Mouse (Mus musculus): Measurements from ENCODE around the gene Gtf2ird2.

Gene Gtf2ird2

GRCm38 (mm10) chr5:134183162-134183561, 657 bp upstream of the Gtf2ird2 start:
- no peak for DNase-seq

- no peak for DNase-seq
These were observed 2.2 kb downstream of the Gtf2ird2 start for GRCm38 (mm10) chr5:134186059-134186458.

GRCm38 (mm10) chr5:134186961-134187731, 3.3 kb downstream of the Gtf2ird2 start:
- DNase-seq = peak; percentile 70

- DNase-seq = no peak
These were observed 4.8 kb downstream of the Gtf2ird2 start for GRCm38 (mm10) chr5:134188571-134188970.

GRCm38 (mm10) chr5:134193664-134194063, 9.8 kb downstream of the Gtf2ird2 start:
- DNase-seq = no peak

- DNase-seq = no peak
These were observed 22.9 kb downstream of the Gtf2ird2 start for GRCm38 (mm10) chr5:134206721-134207120.

GRCm38 (mm10) chr5:134209931-134210554, 26.2 kb downstream of the Gtf2ird2 start:
- DNase-seq = peak; percentile 48

- DNase-seq = no peak
These were observed 30.4 kb downstream of the Gtf2ird2 start for GRCm38 (mm10) chr5:134214021-134214806.

- no peak for DNase-seq
These were observed 34.1 kb downstream of the Gtf2ird2 start for GRCm38 (mm10) chr5:134217900-134218299.

GRCm38 (mm10) chr5:134221278-134221677, 37.5 kb downstream of the Gtf2ird2 start:
- no peak for DNase-seq

- no peak for DNase-seq
These were observed 37.9 kb downstream of the Gtf2ird2 start for GRCm38 (mm10) chr5:134221708-134222150.

- DNase-seq = no peak
These were observed 41.5 kb downstream of the Gtf2ird2 start for GRCm38 (mm10) chr5:134225110-134225901.

- no peak for DNase-seq
These were observed 43.1 kb downstream of the Gtf2ird2 start for GRCm38 (mm10) chr5:134226946-134227345.

- no peak for DNase-seq
These were observed 43.9 kb downstream of the Gtf2ird2 start for GRCm38 (mm10) chr5:134227574-134228248.

- DNase-seq = no peak
These were observed 44.4 kb downstream of the Gtf2ird2 start for GRCm38 (mm10) chr5:134228249-134228638.

- DNase-seq = no peak
These were observed 45.6 kb downstream of the Gtf2ird2 start, which contains the start of gene Ncf1 for GRCm38 (mm10) chr5:134229391-134229790. Ncf1 (minus strand) TSS chr5:134229625.

GRCm38 (mm10) chr5:134231376-134231775, 47.6 kb downstream of the Gtf2ird2 start:
- DNase-seq = no peak

- no peak for DNase-seq
These were observed 48.3 kb downstream of the Gtf2ird2 start for GRCm38 (mm10) chr5:134232111-134232510.

GRCm38 (mm10) chr5:134232568-134232967, 48.7 kb downstream of the Gtf2ird2 start:
- DNase-seq = peak; percentile 30

GRCm38 (mm10) chr5:134233244-134233651, 49.4 kb downstream of the Gtf2ird2 start:
- DNase-seq = no peak

- DNase-seq = no peak
These were observed 50.4 kb downstream of the Gtf2ird2 start for GRCm38 (mm10) chr5:134234205-134234604.

GRCm38 (mm10) chr5:134235111-134235510, 51.3 kb downstream of the Gtf2ird2 start:
- peak; percentile 43 for DNase-seq

All from kidney, adult 18-20 months (tissue).